Mouse (Mus musculus) right cerebral cortex, postnatal 25 days (tissue): ENCODE results near the gene Dcps.
A peak's percentile ranks its signal among the peaks of the same experiment; 100 is the strongest.

Experiments used
- DNase-seq: peaks from one replicate; pipeline ENCODE4 v3.0.0; 2022

The Dcps gene

GRCm38 (mm10) chr9:35175251-35176123, at the start of gene Dcps:
TSS of gene Dcps (minus strand) at chr9:35176061.
- peak; percentile 95 for DNase-seq

GRCm38 (mm10) chr9:35223466-35223865, 47.6 kb upstream of the Dcps start:
- no peak for DNase-seq

- no peak for DNase-seq
Observed at GRCm38 (mm10) chr9:35217963-35218362, 42.1 kb upstream of the Dcps start.

- no peak for DNase-seq
Observed at GRCm38 (mm10) chr9:35211573-35212511, 36.0 kb upstream of the Dcps start.

- DNase-seq = peak; percentile 99
Observed at GRCm38 (mm10) chr9:35210542-35211474, 34.9 kb upstream of the Dcps start, which contains the start of gene Foxred1. TSS of gene Foxred1 (minus strand) at chr9:35211055.

GRCm38 (mm10) chr9:35204421-35204820, 28.6 kb upstream of the Dcps start:
- DNase-seq = no peak

GRCm38 (mm10) chr9:35203536-35203935, 27.7 kb upstream of the Dcps start:
- DNase-seq = no peak

- DNase-seq = no peak
Observed at GRCm38 (mm10) chr9:35200529-35201060, 24.7 kb upstream of the Dcps start.

- peak; percentile 81 for DNase-seq
Observed at GRCm38 (mm10) chr9:35199772-35200471, 24.1 kb upstream of the Dcps start, which contains the start of the genes Srpr and Tirap. TSS of gene Srpr (plus strand) at chr9:35200175. TSS of gene Tirap (minus strand) at chr9:35200291.

GRCm38 (mm10) chr9:35198945-35199771, 23.3 kb upstream of the Dcps start:
- no peak for DNase-seq

GRCm38 (mm10) chr9:35198351-35198750, 22.5 kb upstream of the Dcps start:
- DNase-seq = no peak

GRCm38 (mm10) chr9:35197625-35198024, 21.8 kb upstream of the Dcps start:
- no peak for DNase-seq

GRCm38 (mm10) chr9:35194048-35194447, 18.2 kb upstream of the Dcps start:
- DNase-seq = no peak

GRCm38 (mm10) chr9:35192983-35193542, 17.2 kb upstream of the Dcps start:
- DNase-seq = no peak

- DNase-seq = peak; percentile 23
Observed at GRCm38 (mm10) chr9:35188700-35189099, 12.8 kb upstream of the Dcps start.

- no peak for DNase-seq
Observed at GRCm38 (mm10) chr9:35187351-35187903, 11.6 kb upstream of the Dcps start.

GRCm38 (mm10) chr9:35186430-35186829, 10.6 kb upstream of the Dcps start:
- DNase-seq = no peak

- DNase-seq = no peak
Observed at GRCm38 (mm10) chr9:35183359-35183758, 7.5 kb upstream of the Dcps start.

- no peak for DNase-seq
Observed at GRCm38 (mm10) chr9:35182832-35183231, 7.0 kb upstream of the Dcps start.
